Mouse (Mus musculus): ENCODE measurements around the gene Clasrp.

Clasrp gene

DNA sequence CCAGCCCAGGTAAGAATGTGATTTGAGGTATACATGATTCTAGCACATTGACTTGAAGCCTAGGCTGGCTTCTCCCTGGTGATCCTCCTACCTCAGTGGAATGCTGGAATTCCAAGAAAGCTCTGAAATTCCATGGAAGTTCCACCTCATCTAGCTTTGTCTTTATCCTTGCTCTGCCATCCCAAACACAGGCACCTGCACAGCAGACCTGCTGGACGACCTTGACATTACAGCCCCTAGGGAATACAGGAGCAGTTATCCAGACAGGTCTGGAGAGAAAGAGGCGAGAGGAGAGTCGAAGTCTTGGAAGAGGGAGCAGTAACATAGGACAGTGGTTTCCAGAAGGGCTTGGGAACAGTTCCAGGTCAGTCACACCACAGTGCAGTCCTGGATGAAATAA is 34.6 kb downstream of the Clasrp start:
- in situ Hi-C loops (cut with MboI; ENCODE audit: unreplicated experiment in 2 of 2): no loop called here

DNA sequence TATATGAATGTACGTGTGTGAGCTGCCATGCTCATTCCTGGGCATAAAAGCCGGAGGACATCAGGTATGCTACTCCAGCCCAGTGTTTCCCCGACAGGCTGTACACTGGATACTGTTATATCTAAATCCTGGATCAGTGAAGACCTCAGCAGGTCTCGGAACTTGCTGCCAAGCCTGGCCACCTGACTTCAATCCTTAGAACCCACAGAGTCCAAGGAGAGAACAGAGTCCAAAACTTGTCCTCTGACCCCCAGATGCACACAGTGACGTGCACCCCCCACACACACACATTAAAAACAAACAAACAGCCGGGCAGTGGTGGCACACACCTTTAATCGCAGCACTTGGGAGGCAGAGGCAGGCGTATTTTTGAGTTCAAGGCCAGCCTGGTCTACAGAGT is 36.9 kb downstream of the Clasrp start:
- in situ Hi-C loops (cut with MboI; ENCODE audit: unreplicated experiment in 2 of 2): no loop called here

DNA sequence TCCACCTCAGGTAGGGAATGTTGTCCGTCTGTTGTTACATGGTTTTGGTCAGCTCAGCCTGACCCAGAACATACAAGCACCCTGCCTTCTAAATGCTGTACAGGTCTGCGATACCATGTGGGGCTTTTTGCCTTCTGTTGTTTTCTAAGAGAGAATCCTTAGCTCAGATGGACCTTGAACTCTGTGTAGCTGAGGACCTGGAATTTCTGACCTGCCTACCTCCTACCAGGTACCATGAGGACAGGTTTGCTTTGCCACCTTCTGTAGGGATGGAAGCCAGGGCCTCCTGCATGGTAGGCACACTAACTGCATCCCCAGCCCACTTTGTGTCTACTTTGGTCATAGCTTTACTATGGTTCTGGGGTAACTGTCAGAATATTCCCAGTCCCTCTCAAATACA is 38.5 kb downstream of the Clasrp start:
- in situ Hi-C loops (cut with MboI; ENCODE audit: unreplicated experiment in 2 of 2): no loop called here

DNA sequence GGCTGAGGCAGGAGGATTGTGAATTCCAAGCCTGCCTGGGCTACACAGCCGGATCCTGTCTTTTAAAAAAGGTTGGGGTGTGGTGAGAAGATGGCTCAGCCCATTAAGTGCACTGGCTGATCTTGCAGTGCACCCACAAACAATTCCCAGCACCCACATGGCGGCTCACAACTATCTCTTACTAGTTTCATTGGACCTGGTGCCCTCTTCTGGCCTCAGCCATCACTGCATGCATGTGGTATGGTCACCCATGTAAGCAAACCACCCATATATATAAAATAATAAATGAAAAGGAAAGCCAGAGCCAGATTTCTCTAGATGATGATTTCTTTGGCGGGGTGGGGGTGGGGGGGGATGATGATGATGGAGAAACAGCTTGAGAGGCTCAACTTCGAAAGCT is 39.8 kb downstream of the Clasrp start:
- in situ Hi-C loops (cut with MboI; ENCODE audit: unreplicated experiment in 2 of 2): no loop called here

DNA sequence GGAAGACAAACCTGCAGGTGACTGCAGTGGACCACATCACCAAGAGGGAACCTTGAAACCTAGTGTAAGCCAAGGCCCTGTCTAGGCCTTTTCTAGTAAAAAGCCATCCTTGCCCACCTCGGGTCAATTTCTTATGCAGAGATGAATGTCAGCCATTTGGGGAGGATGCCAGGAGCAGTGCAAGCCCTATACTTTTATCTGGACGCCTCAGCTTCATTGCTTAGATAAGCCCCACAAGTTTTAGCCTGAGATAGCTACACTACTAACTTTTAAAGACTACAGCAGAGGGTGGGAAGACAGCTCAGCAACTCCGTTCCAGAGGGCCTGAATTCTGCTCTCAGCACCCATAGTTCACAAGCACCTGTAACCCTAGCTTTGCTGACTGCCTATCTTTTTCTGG is 40.4 kb downstream of the Clasrp start:
- in situ Hi-C loops (cut with MboI; ENCODE audit: unreplicated experiment in 2 of 2): no loop called here

DNA sequence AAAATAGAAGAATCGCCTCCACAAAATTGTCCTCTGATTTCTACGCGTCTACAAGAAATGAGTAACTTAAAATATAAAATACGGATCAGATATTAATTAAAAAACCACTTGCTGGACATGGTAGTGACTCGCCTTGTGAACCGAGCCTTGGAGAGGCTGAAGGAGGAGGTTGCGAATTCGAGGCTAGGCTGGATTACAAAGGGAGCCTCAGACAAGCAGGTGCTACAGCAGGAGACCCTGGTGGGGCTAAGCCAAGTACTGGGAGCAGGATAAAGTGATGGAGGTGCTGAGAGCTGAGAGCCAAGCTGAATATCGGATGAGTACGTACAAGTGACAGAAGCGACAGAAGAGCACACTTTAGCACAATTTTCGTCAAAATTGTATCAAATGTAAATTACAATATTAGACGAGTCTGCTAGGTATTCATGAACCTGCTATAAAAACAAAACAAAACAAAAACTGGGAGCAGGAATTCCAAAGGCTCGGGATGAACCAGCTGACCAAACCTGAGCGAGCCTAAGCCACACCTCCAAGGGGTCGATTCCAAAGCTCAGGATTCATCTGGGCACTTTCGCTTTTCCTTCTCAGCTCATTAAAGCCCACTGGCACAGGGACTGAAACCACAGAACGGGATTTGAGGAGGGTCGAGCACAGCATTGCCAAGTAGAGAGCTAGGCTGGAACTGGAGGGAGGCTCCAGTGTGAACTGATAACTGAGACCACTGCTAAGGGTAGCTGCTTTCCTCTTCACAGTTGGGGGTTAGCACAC is 41.5 kb downstream of the Clasrp start, which contains the start of gene Ppp1r37:
Gene Ppp1r37, minus strand, starts transcription at position 434 of the 768 bp plus-strand sequence.
- in situ Hi-C loops (cut with MboI; ENCODE audit: unreplicated experiment in 2 of 2): no loop called here

DNA sequence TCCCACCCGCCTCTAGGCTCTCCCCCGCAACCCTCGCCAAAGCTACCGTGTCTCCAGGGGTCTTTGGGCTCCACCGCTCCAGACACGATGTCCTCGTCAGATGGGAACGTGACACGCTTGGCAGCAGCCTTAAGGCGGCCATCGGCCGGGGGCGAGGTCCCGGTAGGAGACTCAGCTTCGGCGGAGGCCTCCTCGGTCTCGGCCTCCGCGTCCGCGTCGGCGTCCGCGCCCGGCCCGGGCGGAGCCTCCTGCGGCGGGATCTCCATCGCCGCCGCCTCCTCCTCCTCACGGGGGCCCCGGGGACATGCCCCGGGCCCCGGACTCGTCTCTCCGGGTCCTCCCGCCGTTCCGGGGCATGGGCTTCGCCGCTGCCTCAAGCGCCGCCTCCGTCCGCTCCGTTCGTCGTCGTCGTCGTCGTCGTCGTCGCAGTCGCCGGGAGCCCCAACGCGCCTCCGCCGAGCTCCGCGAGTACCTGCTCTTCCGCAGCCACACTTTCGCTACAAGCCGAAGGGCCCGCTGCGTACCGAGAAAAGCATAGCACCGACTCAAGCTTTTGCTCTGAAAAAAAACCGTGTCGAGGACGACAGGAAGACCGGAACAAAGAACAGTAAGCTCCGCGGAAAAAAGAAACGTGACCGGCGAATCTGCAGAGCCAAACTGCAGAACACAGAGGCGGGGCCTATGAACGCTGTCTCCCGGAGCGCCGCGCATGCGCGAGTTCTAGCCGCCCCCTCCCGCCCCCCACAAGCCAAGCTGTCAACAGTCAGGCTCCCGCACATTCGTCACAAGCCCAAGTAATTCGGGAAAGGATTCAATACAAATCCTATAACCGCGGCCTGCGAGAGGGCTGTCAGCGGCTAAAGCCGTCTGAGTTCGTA is 42.3 kb downstream of the Clasrp start:
- in situ Hi-C loops (cut with MboI; ENCODE audit: unreplicated experiment in 2 of 2): no loop called here

DNA sequence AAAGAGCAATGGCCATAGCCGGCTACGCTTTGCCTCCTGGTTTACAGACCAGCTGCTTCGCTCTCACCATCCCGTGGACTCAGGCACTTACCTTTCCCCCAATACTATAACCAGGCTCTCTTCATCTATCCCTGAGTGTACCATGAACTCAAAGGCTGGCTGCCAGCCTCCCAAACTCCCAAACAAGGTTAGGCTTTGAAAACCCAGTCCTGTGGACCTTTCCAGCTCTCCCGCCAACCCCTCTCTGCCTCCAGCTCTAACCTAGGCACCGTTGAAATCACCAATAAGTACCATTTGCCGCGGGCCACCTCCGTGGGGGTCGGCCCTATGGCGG is 42.9 kb downstream of the Clasrp start:
- in situ Hi-C loops (cut with MboI; ENCODE audit: unreplicated experiment in 2 of 2): no loop called here

DNA sequence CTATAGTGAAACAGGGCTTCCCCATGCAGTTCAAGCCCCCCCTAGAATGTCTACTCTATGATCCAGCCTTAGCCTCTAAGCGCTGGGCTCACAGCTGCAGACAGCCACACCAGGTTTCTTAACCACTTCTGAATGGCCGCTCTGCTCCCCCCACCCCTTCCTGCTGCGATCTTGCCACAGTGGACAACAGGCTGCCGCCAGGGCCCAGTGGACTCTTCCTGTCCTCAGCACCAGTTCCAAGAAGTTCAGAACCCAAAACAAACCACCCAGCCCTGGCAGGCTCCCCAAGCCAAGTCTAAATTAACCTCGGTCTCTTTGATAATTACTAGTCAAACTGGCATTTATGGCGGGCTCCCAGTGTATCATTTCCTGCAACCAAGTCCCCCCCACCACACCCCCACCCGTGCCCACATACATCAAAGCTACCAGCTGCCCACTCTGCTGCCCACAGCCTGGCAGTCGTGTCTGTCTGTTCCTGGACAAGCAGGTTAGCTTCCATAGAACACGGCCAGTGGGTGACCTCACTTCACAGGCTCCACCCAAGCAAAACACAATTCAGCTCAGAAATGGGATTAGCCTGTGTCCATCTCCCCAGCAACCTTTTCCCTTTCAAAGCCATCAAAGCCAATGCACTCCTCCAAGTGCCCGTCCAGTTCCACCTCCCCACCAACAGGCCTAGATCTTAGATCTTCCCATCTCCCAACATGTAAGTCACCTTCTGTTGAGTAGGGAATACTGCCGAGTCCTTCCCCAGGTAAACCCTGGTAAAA is 43.6 kb downstream of the Clasrp start:
- in situ Hi-C loops (cut with MboI; ENCODE audit: unreplicated experiment in 2 of 2): no loop called here

DNA sequence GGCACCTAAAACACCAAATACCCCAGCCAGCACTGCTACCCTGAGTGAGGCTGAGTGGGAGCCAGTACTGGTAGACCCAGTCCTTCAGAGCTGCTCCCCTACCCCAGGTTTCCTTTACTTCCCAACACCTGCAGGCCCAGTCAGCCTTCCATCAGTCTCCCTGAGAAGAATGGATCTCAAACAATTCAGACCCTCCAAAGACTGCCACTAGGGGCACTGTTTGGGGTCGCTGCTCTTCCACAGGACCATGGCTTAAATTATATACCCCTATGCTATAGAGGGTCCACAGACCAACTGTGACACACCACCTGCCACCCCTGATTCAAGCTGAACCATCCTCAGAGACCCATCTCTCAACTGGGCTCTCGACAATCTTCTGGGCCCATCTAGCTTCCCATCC is 45.3 kb downstream of the Clasrp start:
- in situ Hi-C loops (cut with MboI; ENCODE audit: unreplicated experiment in 2 of 2): no loop called here

DNA sequence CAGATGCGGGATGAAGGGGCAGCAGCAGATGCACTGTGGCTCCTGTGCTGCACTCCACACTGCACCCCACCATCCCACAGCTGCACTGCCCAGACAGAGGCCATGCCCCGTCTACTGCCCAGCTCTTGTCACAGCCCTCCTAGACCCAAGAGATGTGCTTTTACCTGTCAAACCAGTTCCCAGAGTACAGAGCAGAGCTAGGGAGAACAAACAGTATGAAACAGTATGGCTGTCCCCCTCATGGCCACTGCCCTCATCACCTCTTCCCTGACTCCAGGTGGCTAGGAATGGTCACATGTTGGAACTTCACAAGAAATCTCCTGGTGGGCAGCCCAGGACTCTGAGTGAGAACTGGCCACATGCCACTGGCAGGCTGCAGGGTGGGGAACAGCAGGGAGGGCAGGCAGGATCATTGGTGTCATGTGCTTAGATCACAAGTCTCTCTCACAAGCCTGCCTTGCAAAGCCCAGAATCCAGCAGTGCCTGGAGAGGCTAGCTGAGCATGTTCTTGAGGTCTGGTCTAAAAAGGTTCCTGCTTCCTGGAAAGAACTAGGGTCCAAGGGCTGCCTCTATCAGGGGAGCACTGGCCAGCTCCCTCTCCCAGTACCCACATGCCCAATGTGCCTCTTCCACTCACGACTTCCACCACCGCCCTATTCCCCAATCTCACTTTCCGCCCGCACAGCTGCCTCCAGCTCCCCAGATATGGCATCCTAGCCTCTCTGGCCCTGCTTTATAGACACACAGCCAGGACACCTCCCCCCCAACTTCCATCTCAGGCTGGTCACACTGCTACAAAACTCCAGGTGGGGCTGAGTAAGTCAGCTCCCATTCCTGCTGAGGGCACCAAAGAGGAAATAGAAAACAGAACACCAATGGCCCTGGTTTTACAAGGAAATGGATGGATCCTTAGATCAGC is 46.0 kb downstream of the Clasrp start:
- in situ Hi-C loops (cut with MboI; ENCODE audit: unreplicated experiment in 2 of 2): no loop called here

DNA sequence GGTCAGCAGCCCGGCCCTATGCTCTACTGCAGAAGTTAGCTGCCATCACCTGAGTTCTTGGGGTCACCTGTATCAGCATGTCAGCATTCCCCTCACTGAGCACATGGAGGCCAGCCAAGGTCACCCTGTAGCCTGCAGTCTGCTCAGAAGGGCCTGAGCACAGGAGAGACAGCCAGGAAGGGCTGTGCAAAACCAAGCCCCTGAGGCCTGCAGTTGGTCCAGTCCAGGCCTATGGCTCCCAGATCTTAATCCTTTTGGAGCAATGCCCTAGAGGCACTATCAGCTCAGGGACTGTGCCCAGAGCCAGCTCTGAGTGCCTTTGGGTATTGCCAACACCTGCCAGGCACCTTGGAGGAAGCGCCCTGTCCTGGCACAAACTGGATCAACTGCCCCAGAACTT is 47.2 kb downstream of the Clasrp start:
- in situ Hi-C loops (cut with MboI; ENCODE audit: unreplicated experiment in 2 of 2): no loop called here

DNA sequence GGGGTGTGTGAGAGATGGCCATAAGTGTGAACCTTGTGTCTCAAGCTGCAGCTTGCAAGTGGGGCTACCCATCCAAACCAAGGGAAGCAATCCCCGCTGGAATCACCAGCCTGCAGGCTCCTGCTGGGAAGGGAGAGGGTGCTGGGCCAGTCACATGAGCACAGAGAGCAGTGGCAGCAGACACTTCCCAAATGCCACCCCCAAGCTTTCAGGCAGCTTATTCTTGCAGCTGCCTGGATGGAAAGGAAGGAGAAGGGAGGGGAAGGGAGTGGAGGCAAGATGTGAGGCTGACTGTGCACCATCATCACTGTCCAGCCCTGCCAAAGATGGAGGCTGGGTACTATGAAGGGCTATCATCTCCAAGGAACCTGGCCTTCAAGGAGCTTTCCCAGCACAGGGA is 50.1 kb downstream of the Clasrp start:
- in situ Hi-C loops (cut with MboI; ENCODE audit: unreplicated experiment in 2 of 2): no loop called here

DNA sequence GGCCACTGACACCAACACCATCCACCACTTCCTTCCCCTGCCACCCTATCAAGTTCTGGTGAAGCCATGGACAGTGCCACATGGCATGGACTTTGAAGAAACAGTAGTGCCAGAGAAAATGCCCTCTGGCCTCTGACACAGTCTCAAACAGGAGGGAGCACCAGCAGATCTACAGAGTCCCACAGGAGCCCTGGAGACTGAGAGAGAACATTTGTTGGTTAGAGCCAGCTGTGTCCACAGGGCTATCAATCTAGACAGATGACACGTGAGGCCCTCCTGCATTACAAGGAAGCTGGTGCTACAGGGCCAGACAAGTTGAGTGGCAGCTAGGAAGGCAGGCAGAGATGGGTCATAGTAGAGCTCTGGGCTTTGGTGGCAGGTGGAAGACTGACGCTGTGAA is 51.8 kb downstream of the Clasrp start:
- in situ Hi-C loops (cut with MboI; ENCODE audit: unreplicated experiment in 2 of 2): no loop called here

DNA sequence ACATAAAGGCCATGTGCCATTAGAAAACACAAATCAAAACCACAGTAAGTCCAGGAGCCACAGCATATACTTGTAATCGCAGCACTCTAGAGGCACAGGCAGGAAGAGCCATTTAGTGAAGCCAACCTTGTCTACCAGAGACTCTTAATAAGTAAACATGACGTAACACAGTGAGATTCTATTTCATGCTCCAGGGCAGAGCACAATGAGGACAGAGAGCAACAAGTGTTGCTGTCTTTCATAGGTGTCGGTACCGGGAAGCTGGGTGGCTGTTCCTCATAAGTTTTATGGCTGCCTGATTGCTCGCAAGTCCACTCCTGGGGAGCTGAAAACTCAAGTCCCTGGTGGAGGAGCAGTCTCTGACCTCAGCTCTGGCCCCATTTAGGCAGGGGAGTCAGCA is 52.7 kb downstream of the Clasrp start:
- in situ Hi-C loops (cut with MboI; ENCODE audit: unreplicated experiment in 2 of 2): no loop called here

DNA sequence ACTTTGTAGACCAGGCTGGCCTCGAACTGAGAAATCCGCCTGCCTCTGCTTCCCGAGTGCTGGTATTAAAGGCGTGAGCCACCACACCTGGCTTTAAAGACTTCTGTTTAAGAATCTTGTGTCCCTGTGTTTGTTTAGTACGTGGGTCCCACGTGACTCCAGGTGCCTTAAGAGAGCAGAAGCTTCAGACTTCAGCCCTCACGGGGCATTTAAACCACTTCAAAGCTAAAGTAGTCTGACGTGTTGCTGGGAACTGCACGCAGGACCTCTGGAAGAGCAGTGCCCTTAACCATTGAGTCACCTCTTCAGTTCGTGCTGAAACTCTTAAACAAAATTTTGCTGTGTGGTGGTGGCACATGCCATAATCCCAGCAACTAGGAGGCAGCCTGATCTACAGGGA is 54.9 kb downstream of the Clasrp start:
- in situ Hi-C loops (cut with MboI; ENCODE audit: unreplicated experiment in 2 of 2): no loop called here

DNA sequence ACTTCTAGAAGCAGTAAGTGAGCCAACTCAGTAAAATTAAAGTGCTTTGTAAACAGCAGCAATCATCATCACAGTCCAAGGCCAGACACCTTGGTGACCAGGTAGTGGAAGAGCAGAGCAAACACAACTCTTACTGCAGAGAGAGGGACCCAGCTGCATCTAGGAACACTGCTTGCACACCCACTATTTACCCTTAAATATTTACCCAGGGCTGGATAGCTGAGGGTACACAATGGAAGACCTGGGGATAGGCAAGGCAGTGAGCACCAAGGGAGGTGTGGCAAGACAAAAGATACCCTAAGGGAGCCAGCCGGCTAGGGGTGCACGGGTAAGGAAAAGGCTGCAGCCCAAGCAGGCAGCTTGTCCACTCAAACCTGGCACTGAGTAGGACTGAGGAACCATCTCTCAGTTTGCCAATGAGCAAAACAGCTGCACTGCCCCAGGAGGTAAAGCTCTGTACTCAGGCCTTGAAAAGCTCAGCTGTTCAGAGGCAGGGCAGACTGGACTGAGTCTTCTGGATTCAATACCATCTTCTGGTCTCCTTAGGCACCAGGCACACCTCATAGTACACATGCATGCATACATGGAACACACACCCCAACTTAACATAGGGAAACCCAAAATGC is 56.8 kb downstream of the Clasrp start:
- in situ Hi-C loops (cut with MboI; ENCODE audit: unreplicated experiment in 2 of 2): no loop called here

DNA sequence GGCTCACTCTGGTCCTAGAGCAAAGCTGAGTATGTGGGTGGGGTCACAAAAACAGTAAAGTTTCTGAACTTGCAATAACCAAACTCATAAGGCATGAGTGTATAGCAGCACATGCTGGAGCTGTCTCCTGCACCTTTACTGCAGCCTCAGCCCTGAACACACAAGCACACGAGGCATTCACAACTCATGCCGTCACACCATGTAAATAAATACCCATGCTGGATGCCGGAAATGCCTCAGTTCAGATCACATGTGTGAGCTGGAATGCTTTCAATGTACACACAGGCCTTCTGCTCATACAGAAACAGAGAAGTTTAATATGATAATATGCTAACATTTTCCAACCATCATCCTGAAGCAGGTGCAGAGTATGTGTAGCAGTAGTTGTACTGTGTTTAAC is 58.3 kb downstream of the Clasrp start:
- in situ Hi-C loops (cut with MboI; ENCODE audit: unreplicated experiment in 2 of 2): no loop called here

DNA sequence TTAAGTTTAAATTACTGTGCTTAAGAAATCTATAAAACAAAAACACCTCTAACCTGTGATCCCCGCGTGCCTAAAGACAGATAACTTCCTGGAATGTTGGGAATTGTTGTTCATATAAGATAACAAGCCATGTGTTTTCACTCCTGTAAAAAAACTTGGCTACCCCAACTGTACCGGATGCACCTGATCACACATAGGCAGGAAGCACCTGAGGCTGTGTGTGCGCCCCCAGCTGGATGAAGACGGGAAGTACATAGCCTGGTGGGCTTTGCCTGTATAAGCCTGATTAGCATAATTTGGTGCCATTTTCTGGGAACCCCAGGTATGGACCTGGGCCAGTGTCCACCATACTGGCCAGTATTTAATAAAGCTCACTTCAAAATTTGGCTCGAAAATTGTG is 60.7 kb downstream of the Clasrp start:
- in situ Hi-C loops (cut with MboI; ENCODE audit: unreplicated experiment in 2 of 2): loop anchor here (5.0 kb wide), 1 partner anchor 36 kb away; the partner anchor contains the start of genes Bloc1s3 (in 2 of the 2) and Trappc6a (in 2 of the 2)
